Mouse (Mus musculus): ENCODE measurements at regions not wholly inside any gene's neighbourhood (a gene's known extent, or its start where the extent isn't known, plus 50 kb on each side); places are given as distances from the start of the nearest gene placed in this dataset.

DNA sequence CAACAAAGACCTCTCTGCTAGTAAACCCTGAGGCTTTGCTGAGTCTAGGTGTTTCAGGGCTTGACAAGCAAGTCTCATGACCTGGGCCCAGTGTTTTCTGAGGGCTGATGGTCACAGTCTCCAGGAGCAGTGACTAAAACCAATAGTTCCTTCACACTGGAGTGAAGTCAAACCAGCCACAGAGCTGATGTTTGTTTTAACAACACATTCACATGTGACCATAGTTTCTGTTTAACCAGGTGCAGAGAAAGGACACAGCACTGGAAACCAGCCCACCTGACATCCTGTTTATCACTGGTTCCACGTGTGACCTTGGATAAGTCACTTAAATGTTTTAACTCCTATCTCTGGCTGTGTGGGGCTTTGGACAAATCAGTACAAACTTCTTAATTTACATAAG, 180.3 kb upstream of the Cpeb2 start:
- TF ChIP-seq CTCF (IDR thresholded peaks at IDR 0.05; ENCODE audit: insufficient read depth, low read length) (no peak), POLR2A (IDR thresholded peaks at IDR 0.05; ENCODE audit: borderline replicate concordance, extremely low read depth, low read depth, low read length) (no peak)
